Mouse (Mus musculus) kidney, postnatal 10 days (tissue): ENCODE measurements around the gene Gm11554.
"Not testable (repeated sequence)": the region's sequence is repeated elsewhere in the genome, so short reads cannot be mapped to it uniquely, and the experiment has no call there.

Experiments used
- DNase-seq: peaks from one replicate; pipeline ENCODE4 v3.0.0; 2021; ENCODE audit warnings: mixed read lengths

Gm11554 gene

GRCm38 (mm10) chr11:99804346-99804745 is at the start of gene Gm11554:
TSS of gene Gm11554 (minus strand) at chr11:99804446.
- DNase-seq: not testable (repeated sequence)

- no peak for DNase-seq
Observed at GRCm38 (mm10) chr11:99851508-99851907, 47.3 kb upstream of the Gm11554 start, which contains the start of gene Krtap4-16. TSS of gene Krtap4-16 (minus strand) at chr11:99851608.

- no peak for DNase-seq
Observed at GRCm38 (mm10) chr11:99846746-99847145, 42.5 kb upstream of the Gm11554 start.

- no peak for DNase-seq
Observed at GRCm38 (mm10) chr11:99842185-99842584, 37.9 kb upstream of the Gm11554 start.

GRCm38 (mm10) chr11:99837966-99838365 is 33.7 kb upstream of the Gm11554 start, which contains the start of gene 2300003K06Rik:
TSS of gene 2300003K06Rik (minus strand) at chr11:99838066.
- DNase-seq: no peak

GRCm38 (mm10) chr11:99815566-99815965 is 11.3 kb upstream of the Gm11554 start, which contains the start of gene Gm11564:
TSS of gene Gm11564 (minus strand) at chr11:99815666.
- DNase-seq: not testable (repeated sequence)

GRCm38 (mm10) chr11:99809792-99810191 is 5.5 kb upstream of the Gm11554 start, which contains the start of gene Krtap4-13:
TSS of gene Krtap4-13 (minus strand) at chr11:99809892.
- DNase-seq: not testable (repeated sequence)

GRCm38 (mm10) chr11:99798832-99799231 is 5.4 kb downstream of the Gm11554 start, which contains the start of gene Gm11569:
TSS of gene Gm11569 (minus strand) at chr11:99798932.
- DNase-seq: not testable (repeated sequence)

- DNase-seq: no peak
Observed at GRCm38 (mm10) chr11:99793367-99793766, 10.9 kb downstream of the Gm11554 start, which contains the start of gene Gm11596. TSS of gene Gm11596 (minus strand) at chr11:99793467.

- DNase-seq: not testable (repeated sequence)
Observed at GRCm38 (mm10) chr11:99784900-99785299, 19.3 kb downstream of the Gm11554 start, which contains the start of gene Krtap4-9. TSS of gene Krtap4-9 (plus strand) at chr11:99785200.

- DNase-seq: no peak
Observed at GRCm38 (mm10) chr11:99780604-99781003, 23.6 kb downstream of the Gm11554 start, which contains the start of gene Krtap4-8. TSS of gene Krtap4-8 (minus strand) at chr11:99780704.

- no peak for DNase-seq
Observed at GRCm38 (mm10) chr11:99778401-99778800, 25.8 kb downstream of the Gm11554 start.

GRCm38 (mm10) chr11:99772813-99773212 is 31.4 kb downstream of the Gm11554 start, which contains the start of gene Gm11595:
TSS of gene Gm11595 (minus strand) at chr11:99772913.
- DNase-seq: not testable (repeated sequence)

- no peak for DNase-seq
Observed at GRCm38 (mm10) chr11:99768410-99768809, 35.8 kb downstream of the Gm11554 start.

- no peak for DNase-seq
Observed at GRCm38 (mm10) chr11:99758877-99759276, 45.4 kb downstream of the Gm11554 start.
